Mouse (Mus musculus): ENCODE measurements around the gene Ldlr. TPM values are rescaled to one million over a fixed set of nuclear protein-coding genes. Genes with fewer than 3 reads are reported as not detected.
A peak's percentile ranks its signal among the peaks of the same experiment; 100 is the strongest.

The Ldlr gene
- polyA plus RNA-seq, 1 experiment from 2014 or later: 57.3 TPM

- WGBS: 94% methylated on average over 14 of the region's 14 CpGs
- Histone ChIP-seq H3K27ac (no peak overlapping the region), H3K4me1 (no peaks in the 10 kb centered on the region), H3K36me3 (peaks cover 98% of the 10 kb centered on the region), H3K4me3 (no peak overlapping the region), H3K27me3 (ENCODE audit: low read depth, poor library complexity, severe bottlenecking) (no peaks in the 10 kb centered on the region), H3K9me3 (replicated peaks) (no peaks in the 10 kb centered on the region)
- DNase-seq (ENCODE audit: low spot score): no peak
These were observed 22.2 kb upstream of the Ldlr start for GRCm38 (mm10) chr9:21701091-21701490.

- DNase-seq (ENCODE audit: low spot score): no peak
- WGBS: 96% methylated on average over 7 of the region's 7 CpGs
- peaks cover 100% of the 10 kb centered on the region for H3K36me3 ChIP-seq
- H3K27me3 ChIP-seq (ENCODE audit: low read depth, poor library complexity, severe bottlenecking): no peaks in the 10 kb centered on the region
- H3K27ac ChIP-seq: no peak overlapping the region
- H3K9me3 ChIP-seq (replicated peaks): no peaks in the 10 kb centered on the region
- H3K4me1 ChIP-seq: no peaks in the 10 kb centered on the region
- H3K4me3 ChIP-seq: no peak overlapping the region
These were observed 19.8 kb upstream of the Ldlr start for GRCm38 (mm10) chr9:21703494-21703893.

GRCm38 (mm10) chr9:21706085-21706484, 17.2 kb upstream of the Ldlr start:
- Histone ChIP-seq H3K36me3 (peaks cover 88% of the 10 kb centered on the region), H3K9me3 (replicated peaks) (no peaks in the 10 kb centered on the region), H3K27ac (no peak overlapping the region), H3K4me3 (no peak overlapping the region), H3K27me3 (ENCODE audit: low read depth, poor library complexity, severe bottlenecking) (no peaks in the 10 kb centered on the region), H3K4me1 (no peaks in the 10 kb centered on the region)
- 83% methylated on average over 4 of the region's 4 CpGs for WGBS
- no peak for DNase-seq (ENCODE audit: low spot score)

GRCm38 (mm10) chr9:21706586-21707265, 16.6 kb upstream of the Ldlr start:
- no peak overlapping the region for H3K4me3 ChIP-seq
- DNase-seq (ENCODE audit: low spot score): no peak
- 90% methylated on average over 8 of the region's 8 CpGs for WGBS
- H3K27ac ChIP-seq: no peak overlapping the region
- H3K9me3 ChIP-seq (replicated peaks): no peaks in the 10 kb centered on the region
- no peaks in the 10 kb centered on the region for H3K4me1 ChIP-seq
- H3K36me3 ChIP-seq: peaks cover 82% of the 10 kb centered on the region
- H3K27me3 ChIP-seq (ENCODE audit: low read depth, poor library complexity, severe bottlenecking): no peaks in the 10 kb centered on the region

- Histone ChIP-seq H3K27me3 (ENCODE audit: low read depth, poor library complexity, severe bottlenecking) (no peaks in the 10 kb centered on the region), H3K4me1 (no peaks in the 10 kb centered on the region), H3K9me3 (replicated peaks) (no peaks in the 10 kb centered on the region), H3K36me3 (peaks cover 68% of the 10 kb centered on the region), H3K27ac (no peak overlapping the region), H3K4me3 (no peak overlapping the region)
- 97% methylated on average over 3 of the region's 3 CpGs for WGBS
- no peak for DNase-seq (ENCODE audit: low spot score)
These were observed 13.9 kb upstream of the Ldlr start for GRCm38 (mm10) chr9:21709340-21709739.

- Histone ChIP-seq H3K4me1 (no peaks in the 10 kb centered on the region), H3K9me3 (replicated peaks) (no peaks in the 10 kb centered on the region), H3K36me3 (peaks cover 12% of the 10 kb centered on the region), H3K27me3 (ENCODE audit: low read depth, poor library complexity, severe bottlenecking) (no peaks in the 10 kb centered on the region), H3K4me3 (no peak overlapping the region), H3K27ac (no peak overlapping the region)
- DNase-seq (ENCODE audit: low spot score): no peak
- 62% methylated on average over 4 of the region's 4 CpGs for WGBS
These were observed 8.0 kb upstream of the Ldlr start for GRCm38 (mm10) chr9:21715298-21715697.

- no peak for DNase-seq (ENCODE audit: low spot score)
- H3K4me3 ChIP-seq: no peak overlapping the region
- H3K9me3 ChIP-seq (replicated peaks): no peaks in the 10 kb centered on the region
- H3K36me3 ChIP-seq: peaks cover 12% of the 10 kb centered on the region
- H3K4me1 ChIP-seq: peaks cover 6% of the 10 kb centered on the region; the same call in 1 of the 2 replicates
- no peak overlapping the region for H3K27ac ChIP-seq
- WGBS: 86% methylated on average over 2 of the region's 2 CpGs
- no peaks in the 10 kb centered on the region for H3K27me3 ChIP-seq (ENCODE audit: low read depth, poor library complexity, severe bottlenecking)
These were observed 6.3 kb upstream of the Ldlr start for GRCm38 (mm10) chr9:21717015-21717414.

- H3K27ac ChIP-seq: peak overlapping the region; percentile 94
- H3K4me1 ChIP-seq: peaks cover 31% of the 10 kb centered on the region
- 82% methylated on average over 2 of the region's 2 CpGs for WGBS
- H3K36me3 ChIP-seq: peaks cover 19% of the 10 kb centered on the region
- no peaks in the 10 kb centered on the region for H3K9me3 ChIP-seq (replicated peaks)
- DNase-seq (ENCODE audit: low spot score): no peak
- no peaks in the 10 kb centered on the region for H3K27me3 ChIP-seq (ENCODE audit: low read depth, poor library complexity, severe bottlenecking)
- no peak overlapping the region for H3K4me3 ChIP-seq
These were observed 2.2 kb upstream of the Ldlr start for GRCm38 (mm10) chr9:21721036-21721435.

- no peaks in the 10 kb centered on the region for H3K9me3 ChIP-seq (replicated peaks)
- WGBS: 0% methylated on average over 18 of the region's 18 CpGs
- peak; percentile 92 for DNase-seq (ENCODE audit: low spot score)
- H3K4me3 ChIP-seq: peak overlapping the region; percentile 82
- H3K4me1 ChIP-seq: peaks cover 36% of the 10 kb centered on the region
- no peaks in the 10 kb centered on the region for H3K27me3 ChIP-seq (ENCODE audit: low read depth, poor library complexity, severe bottlenecking)
- peak overlapping the region; percentile 94 for H3K27ac ChIP-seq
- H3K36me3 ChIP-seq: peaks cover 51% of the 10 kb centered on the region
These were observed 859 bp downstream of the Ldlr start for GRCm38 (mm10) chr9:21724147-21724536.

GRCm38 (mm10) chr9:21725224-21726121, 2.2 kb downstream of the Ldlr start:
- Histone ChIP-seq H3K36me3 (peaks cover 63% of the 10 kb centered on the region), H3K9me3 (replicated peaks) (no peaks in the 10 kb centered on the region), H3K27me3 (ENCODE audit: low read depth, poor library complexity, severe bottlenecking) (no peaks in the 10 kb centered on the region), H3K4me3 (peak overlapping the region; percentile 82), H3K4me1 (peaks cover 36% of the 10 kb centered on the region), H3K27ac (peak overlapping the region; percentile 94)
- DNase-seq (ENCODE audit: low spot score): no peak
- WGBS: 89% methylated on average over 23 of the region's 23 CpGs

- 0 out of 2 replicates have a peak overlapping the region, but pooled peaks have one; percentile 4 for H3K27ac ChIP-seq
- WGBS: 89% methylated on average over 14 of the region's 14 CpGs
- peaks cover 72% of the 10 kb centered on the region for H3K36me3 ChIP-seq
- no peak overlapping the region for H3K4me3 ChIP-seq
- DNase-seq (ENCODE audit: low spot score): no peak
- no peaks in the 10 kb centered on the region for H3K27me3 ChIP-seq (ENCODE audit: low read depth, poor library complexity, severe bottlenecking)
- H3K9me3 ChIP-seq (replicated peaks): no peaks in the 10 kb centered on the region
- peaks cover 31% of the 10 kb centered on the region for H3K4me1 ChIP-seq
These were observed 3.1 kb downstream of the Ldlr start for GRCm38 (mm10) chr9:21726218-21726975.

GRCm38 (mm10) chr9:21728261-21728832, 5.1 kb downstream of the Ldlr start:
- Histone ChIP-seq H3K36me3 (peaks cover 91% of the 10 kb centered on the region), H3K27me3 (ENCODE audit: low read depth, poor library complexity, severe bottlenecking) (no peaks in the 10 kb centered on the region)
- WGBS: 89% methylated on average over 10 of the region's 10 CpGs

More at GRCm38 (mm10) chr9:21728261-21728832, 5.1 kb downstream of the Ldlr start:
- H3K4me3 ChIP-seq: no peak overlapping the region
- no peaks in the 10 kb centered on the region for H3K9me3 ChIP-seq (replicated peaks)
- no peak overlapping the region for H3K27ac ChIP-seq
- no peak for DNase-seq (ENCODE audit: low spot score)
- H3K4me1 ChIP-seq: peaks cover 23% of the 10 kb centered on the region
